Mouse (Mus musculus) liver, adult 2 months (tissue): ENCODE measurements at regions not wholly inside any gene's neighbourhood (a gene's known extent, or its start where the extent isn't known, plus 50 kb on each side); places are given as distances from the start of the nearest gene placed in this dataset.

Experiments
- DNase-seq: peaks from one replicate; pipeline ENCODE4 v3.0.0-alpha.2; 2011; ENCODE audit warnings: low read depth, low spot score; ENCODE audit errors: extremely low read depth
- H3K27ac ChIP-seq: fragments of 200-500 bp; replicated peaks from 2 replicates; pipeline ENCODE4 v1.5.1; 2012; ENCODE audit warnings: low read depth, mild to moderate bottlenecking, control low read depth, inconsistent platforms, low read length; ENCODE audit not compliant: insufficient read depth
- H3K27me3 ChIP-seq: fragments of 200-500 bp; 2 replicates; pipeline ENCODE4 v1.6.1; 2012; ENCODE audit warnings: mild to moderate bottlenecking, moderate library complexity, low read length, inconsistent platforms; ENCODE audit not compliant: control insufficient read depth, insufficient read depth
- H3K36me3 ChIP-seq: fragments of 200-500 bp; 2 replicates; pipeline ENCODE4 v1.6.1; 2012; ENCODE audit warnings: low read length, inconsistent platforms; ENCODE audit not compliant: control insufficient read depth, insufficient read depth
- H3K4me1 ChIP-seq: fragments of 200-500 bp; 2 replicates; pipeline ENCODE4 v1.6.1; 2011; ENCODE audit warnings: low read length; ENCODE audit not compliant: control insufficient read depth, insufficient read depth
- H3K4me3 ChIP-seq: fragments of 200-500 bp; 2 replicates; pipeline ENCODE4 v1.5.1; 2011; ENCODE audit warnings: low read depth, mild to moderate bottlenecking, control low read depth, low read length, moderate library complexity; ENCODE audit not compliant: insufficient read depth
- H3K79me2 ChIP-seq: fragments of 200-500 bp; 2 replicates; pipeline ENCODE4 v1.6.1; 2012; ENCODE audit warnings: inconsistent platforms, mild to moderate bottlenecking, low read length, moderate library complexity; ENCODE audit not compliant: control insufficient read depth, insufficient read depth
- H3K9ac ChIP-seq: fragments of 200-500 bp; 2 replicates; pipeline ENCODE4 v1.6.1; 2012; ENCODE audit warnings: low read depth, mild to moderate bottlenecking, control low read depth, inconsistent platforms, low read length
- CTCF ChIP-seq: fragments of 200-500 bp; IDR thresholded peaks from 2 replicates; pipeline ENCODE4 v1.5.1; 2011; ENCODE audit warnings: low read depth, low read length, control low read depth
- POLR2A ChIP-seq: fragments of 200-500 bp; IDR thresholded peaks from 2 replicates; pipeline ENCODE4 v1.6.1; 2011; ENCODE audit warnings: low read length, control low read depth; ENCODE audit not compliant: insufficient read depth; ENCODE audit errors: extremely low read depth
- WGBS: fragments of 180-500 bp; shearing (Covaris S2); methylation state at CpG from one replicate; pipeline ENCODE4 v1.1.7; 2018; 5-methylcytosine and 5-hydroxymethylcytosine counted together

GRCm38 (mm10) chr8:49555724-49556457 is 712.1 kb upstream of the Tenm3 start:
- H3K27ac ChIP-seq: no peak overlapping the region

GRCm38 (mm10) chr8:49553175-49553574 is 709.4 kb upstream of the Tenm3 start:
- Histone ChIP-seq H3K4me3 (no peak overlapping the region), H3K27me3 (no peaks in the 10 kb centered on the region), H3K36me3 (no peaks in the 10 kb centered on the region), H3K27ac (no peak overlapping the region), H3K4me1 (no peaks in the 10 kb centered on the region), H3K79me2 (no peaks in the 10 kb centered on the region), H3K9ac (no peak overlapping the region)
- DNase-seq: no peak
- 77% methylated on average over 3 of the region's 3 CpGs for WGBS
- TF ChIP-seq CTCF (no peak), POLR2A (no peak)

More at GRCm38 (mm10) chr8:49555724-49556457, 712.1 kb upstream of the Tenm3 start:
- TF ChIP-seq CTCF: no peak
- no peak for TF ChIP-seq POLR2A
- H3K4me1 ChIP-seq: no peaks in the 10 kb centered on the region
- no peaks in the 10 kb centered on the region for H3K79me2 ChIP-seq
- WGBS: 74% methylated on average over 7 of the region's 7 CpGs
- no peak overlapping the region for H3K9ac ChIP-seq
- no peak for DNase-seq
- no peak overlapping the region for H3K4me3 ChIP-seq
- no peaks in the 10 kb centered on the region for H3K36me3 ChIP-seq
- H3K27me3 ChIP-seq: no peaks in the 10 kb centered on the region

GRCm38 (mm10) chr8:49543321-49543720 is 699.6 kb upstream of the Tenm3 start:
- 75% methylated on average over 4 of the region's 4 CpGs for WGBS
- TF ChIP-seq CTCF: no peak
- TF ChIP-seq POLR2A: no peak
- H3K79me2 ChIP-seq: no peaks in the 10 kb centered on the region
- H3K27ac ChIP-seq: no peak overlapping the region
- H3K9ac ChIP-seq: no peak overlapping the region
- H3K36me3 ChIP-seq: no peaks in the 10 kb centered on the region
- no peaks in the 10 kb centered on the region for H3K4me1 ChIP-seq
- DNase-seq: no peak
- H3K4me3 ChIP-seq: no peak overlapping the region
- H3K27me3 ChIP-seq: no peaks in the 10 kb centered on the region

- Histone ChIP-seq H3K27ac (no peak overlapping the region), H3K4me3 (no peak overlapping the region), H3K79me2 (no peaks in the 10 kb centered on the region), H3K36me3 (no peaks in the 10 kb centered on the region), H3K9ac (no peak overlapping the region), H3K4me1 (no peaks in the 10 kb centered on the region), H3K27me3 (no peaks in the 10 kb centered on the region)
- no peak for DNase-seq
- TF ChIP-seq POLR2A (no peak), CTCF (no peak)
- WGBS: 55% methylated on average over 5 of the region's 5 CpGs
Measured at GRCm38 (mm10) chr8:49541337-49541736, 697.6 kb upstream of the Tenm3 start.

- Histone ChIP-seq H3K27me3 (no peaks in the 10 kb centered on the region), H3K79me2 (no peaks in the 10 kb centered on the region), H3K4me1 (no peaks in the 10 kb centered on the region), H3K36me3 (no peaks in the 10 kb centered on the region), H3K4me3 (no peak overlapping the region), H3K9ac (no peak overlapping the region), H3K27ac (no peak overlapping the region)
- no peak for DNase-seq
- 69% methylated on average over 5 of the region's 5 CpGs for WGBS
- TF ChIP-seq POLR2A: no peak
- no peak for TF ChIP-seq CTCF
Measured at GRCm38 (mm10) chr8:49533412-49534351, 689.9 kb upstream of the Tenm3 start.

GRCm38 (mm10) chr8:49529294-49529693 is 685.5 kb upstream of the Tenm3 start:
- no peaks in the 10 kb centered on the region for H3K36me3 ChIP-seq
- 67% methylated on average over 4 of the region's 4 CpGs for WGBS
- DNase-seq: no peak

More at GRCm38 (mm10) chr8:49529294-49529693, 685.5 kb upstream of the Tenm3 start:
- no peaks in the 10 kb centered on the region for H3K4me1 ChIP-seq
- no peak overlapping the region for H3K9ac ChIP-seq
- H3K79me2 ChIP-seq: no peaks in the 10 kb centered on the region
- H3K27ac ChIP-seq: no peak overlapping the region
- TF ChIP-seq CTCF: no peak
- no peak for TF ChIP-seq POLR2A
- no peak overlapping the region for H3K4me3 ChIP-seq
- no peaks in the 10 kb centered on the region for H3K27me3 ChIP-seq
